Mouse (Mus musculus): ENCODE measurements around the gene Aqp1. TPM values are rescaled to one million over a fixed set of nuclear protein-coding genes. Genes with fewer than 3 reads are reported as not detected.

The Aqp1 gene
- polyA plus RNA-seq, 1 experiment, result 1.9 TPM

GRCm38 (mm10) chr6:55342328-55342727 lies 6.1 kb downstream of the Aqp1 start:
- Histone ChIP-seq H3K36me3 (ENCODE audit: control insufficient read depth, insufficient read depth, low read length) (no peaks in the 10 kb centered on the region), H3K4me3 (ENCODE audit: control insufficient read depth, low read depth, low read length) (no peak overlapping the region), H3K4me1 (ENCODE audit: control insufficient read depth, insufficient read depth, low read length) (no peaks in the 10 kb centered on the region), H3K27me3 (ENCODE audit: control insufficient read depth, insufficient read depth, low read length) (no peaks in the 10 kb centered on the region), H3K27ac (ENCODE audit: control insufficient read depth, insufficient read depth, low read depth, low read length) (no peak overlapping the region)
- TF ChIP-seq CTCF (IDR thresholded peaks at IDR 0.05; ENCODE audit: control insufficient read depth, insufficient read depth, insufficient replicate concordance, low read depth, low read length) (no peak), POLR2A (IDR thresholded peaks at IDR 0.05; ENCODE audit: control insufficient read depth, low read depth, low read length) (no peak)

- Histone ChIP-seq H3K4me1 (ENCODE audit: control insufficient read depth, insufficient read depth, low read length) (no peaks in the 10 kb centered on the region), H3K4me3 (ENCODE audit: control insufficient read depth, low read depth, low read length) (no peak overlapping the region), H3K27ac (ENCODE audit: control insufficient read depth, insufficient read depth, low read depth, low read length) (no peak overlapping the region), H3K27me3 (ENCODE audit: control insufficient read depth, insufficient read depth, low read length) (no peaks in the 10 kb centered on the region), H3K36me3 (ENCODE audit: control insufficient read depth, insufficient read depth, low read length) (no peaks in the 10 kb centered on the region)
- no peak for TF ChIP-seq POLR2A (IDR thresholded peaks at IDR 0.05; ENCODE audit: control insufficient read depth, low read depth, low read length)
- no peak for TF ChIP-seq CTCF (IDR thresholded peaks at IDR 0.05; ENCODE audit: control insufficient read depth, insufficient read depth, insufficient replicate concordance, low read depth, low read length)
Observed at GRCm38 (mm10) chr6:55343446-55343845, 7.2 kb downstream of the Aqp1 start.

- H3K27me3 ChIP-seq (ENCODE audit: control insufficient read depth, insufficient read depth, low read length), result no peaks in the 10 kb centered on the region
- H3K27ac ChIP-seq (ENCODE audit: control insufficient read depth, insufficient read depth, low read depth, low read length), result no peak overlapping the region
- no peaks in the 10 kb centered on the region for H3K4me1 ChIP-seq (ENCODE audit: control insufficient read depth, insufficient read depth, low read length)
- H3K4me3 ChIP-seq (ENCODE audit: control insufficient read depth, low read depth, low read length), result no peak overlapping the region
- H3K36me3 ChIP-seq (ENCODE audit: control insufficient read depth, insufficient read depth, low read length), result no peaks in the 10 kb centered on the region
- TF ChIP-seq POLR2A (IDR thresholded peaks at IDR 0.05; ENCODE audit: control insufficient read depth, low read depth, low read length) (no peak), CTCF (IDR thresholded peaks at IDR 0.05; ENCODE audit: control insufficient read depth, insufficient read depth, insufficient replicate concordance, low read depth, low read length) (no peak)
Observed at GRCm38 (mm10) chr6:55344291-55345016, 8.2 kb downstream of the Aqp1 start.

- H3K4me3 ChIP-seq (ENCODE audit: control insufficient read depth, low read depth, low read length), result no peak overlapping the region
- H3K4me1 ChIP-seq (ENCODE audit: control insufficient read depth, insufficient read depth, low read length), result no peaks in the 10 kb centered on the region
- H3K27me3 ChIP-seq (ENCODE audit: control insufficient read depth, insufficient read depth, low read length), result no peaks in the 10 kb centered on the region
- TF ChIP-seq CTCF (IDR thresholded peaks at IDR 0.05; ENCODE audit: control insufficient read depth, insufficient read depth, insufficient replicate concordance, low read depth, low read length) (no peak), POLR2A (IDR thresholded peaks at IDR 0.05; ENCODE audit: control insufficient read depth, low read depth, low read length) (no peak)
- no peaks in the 10 kb centered on the region for H3K36me3 ChIP-seq (ENCODE audit: control insufficient read depth, insufficient read depth, low read length)
- H3K27ac ChIP-seq (ENCODE audit: control insufficient read depth, insufficient read depth, low read depth, low read length), result no peak overlapping the region
Observed at GRCm38 (mm10) chr6:55345264-55345663, 9.0 kb downstream of the Aqp1 start.

GRCm38 (mm10) chr6:55346491-55346890 lies 10.3 kb downstream of the Aqp1 start:
- H3K36me3 ChIP-seq (ENCODE audit: control insufficient read depth, insufficient read depth, low read length), result no peaks in the 10 kb centered on the region
- TF ChIP-seq POLR2A (IDR thresholded peaks at IDR 0.05; ENCODE audit: control insufficient read depth, low read depth, low read length), result no peak
- no peak for TF ChIP-seq CTCF (IDR thresholded peaks at IDR 0.05; ENCODE audit: control insufficient read depth, insufficient read depth, insufficient replicate concordance, low read depth, low read length)
- no peaks in the 10 kb centered on the region for H3K27me3 ChIP-seq (ENCODE audit: control insufficient read depth, insufficient read depth, low read length)
- H3K4me1 ChIP-seq (ENCODE audit: control insufficient read depth, insufficient read depth, low read length), result no peaks in the 10 kb centered on the region
- no peak overlapping the region for H3K27ac ChIP-seq (ENCODE audit: control insufficient read depth, insufficient read depth, low read depth, low read length)
- H3K4me3 ChIP-seq (ENCODE audit: control insufficient read depth, low read depth, low read length), result no peak overlapping the region

- no peaks in the 10 kb centered on the region for H3K4me1 ChIP-seq (ENCODE audit: control insufficient read depth, insufficient read depth, low read length)
Observed at GRCm38 (mm10) chr6:55347711-55348571, 11.7 kb downstream of the Aqp1 start.

GRCm38 (mm10) chr6:55349231-55349630 lies 13.0 kb downstream of the Aqp1 start:
- H3K36me3 ChIP-seq (ENCODE audit: control insufficient read depth, insufficient read depth, low read length), result no peaks in the 10 kb centered on the region
- no peaks in the 10 kb centered on the region for H3K4me1 ChIP-seq (ENCODE audit: control insufficient read depth, insufficient read depth, low read length)
- no peak overlapping the region for H3K27ac ChIP-seq (ENCODE audit: control insufficient read depth, insufficient read depth, low read depth, low read length)
- no peak for TF ChIP-seq POLR2A (IDR thresholded peaks at IDR 0.05; ENCODE audit: control insufficient read depth, low read depth, low read length)
- TF ChIP-seq CTCF (IDR thresholded peaks at IDR 0.05; ENCODE audit: control insufficient read depth, insufficient read depth, insufficient replicate concordance, low read depth, low read length), result no peak
- H3K27me3 ChIP-seq (ENCODE audit: control insufficient read depth, insufficient read depth, low read length), result no peaks in the 10 kb centered on the region
- H3K4me3 ChIP-seq (ENCODE audit: control insufficient read depth, low read depth, low read length), result no peak overlapping the region

More at GRCm38 (mm10) chr6:55347711-55348571, 11.7 kb downstream of the Aqp1 start:
- Histone ChIP-seq H3K36me3 (ENCODE audit: control insufficient read depth, insufficient read depth, low read length) (no peaks in the 10 kb centered on the region), H3K27me3 (ENCODE audit: control insufficient read depth, insufficient read depth, low read length) (no peaks in the 10 kb centered on the region), H3K27ac (ENCODE audit: control insufficient read depth, insufficient read depth, low read depth, low read length) (no peak overlapping the region), H3K4me3 (ENCODE audit: control insufficient read depth, low read depth, low read length) (no peak overlapping the region)
- TF ChIP-seq POLR2A (IDR thresholded peaks at IDR 0.05; ENCODE audit: control insufficient read depth, low read depth, low read length), result no peak
- TF ChIP-seq CTCF (IDR thresholded peaks at IDR 0.05; ENCODE audit: control insufficient read depth, insufficient read depth, insufficient replicate concordance, low read depth, low read length), result no peak
